ENCODE assay signal across 14 mouse cellular contexts in genomic region chr6:55444721-55445120, GRCm38 (mm10). TPM values are rescaled to one million over a fixed set of nuclear protein-coding genes. Genes with fewer than 3 reads are reported as not detected.
DNase-seq lines count a peak whose midpoint lies in the region; ATAC-seq and TF ChIP-seq lines count a peak whose summit lies in the region.
"Had no signal": no experiment of that assay in that cellular context is flagged by ENCODE, and none has a peak within 500 bp of the region (broad histone marks: within the 10 kb centered on the region; RNA-seq: fewer than 3 reads in every experiment).

No protein-coding gene starts in this region.

- peaks cover 38% of the 10 kb centered on the region for H3K4me1 ChIP-seq in forebrain, embryonic 10.5 days
- H3K4me1 ChIP-seq in hindbrain, embryonic 13.5 days (replicated peaks), result peaks cover 47% of the 10 kb centered on the region
- H3K4me1 ChIP-seq in midbrain, embryonic 14.5 days (ENCODE audit: control insufficient read depth, insufficient read depth, low read length), result peaks cover 35% of the 10 kb centered on the region
- no peaks in the 10 kb centered on the region for H3K4me1 ChIP-seq in kidney, embryonic 14.5 days (ENCODE audit: control insufficient read depth, insufficient read depth, low read length)
- H3K4me1 ChIP-seq: embryonic facial prominence, embryonic 15.5 days had no signal

- intact Hi-C loops in gastrocnemius, adult 2 months (cut with DNase I), result no loop called here
- intact Hi-C loops in gastrocnemius, postnatal 14 days (cut with DNase I; ENCODE audit: low total_unique reads), result no loop called here
- intact Hi-C loops in left cerebral cortex, postnatal 10 days (cut with DNase I), result no loop called here

- no peaks in the 10 kb centered on the region for H3K36me3 ChIP-seq in forebrain, embryonic 10.5 days (replicated peaks)
- H3K36me3 ChIP-seq in hindbrain, embryonic 13.5 days, result no peaks in the 10 kb centered on the region
- no peaks in the 10 kb centered on the region for H3K36me3 ChIP-seq in midbrain, embryonic 14.5 days (ENCODE audit: control insufficient read depth, insufficient read depth, low read length)
- H3K36me3 ChIP-seq in kidney, embryonic 14.5 days (ENCODE audit: control insufficient read depth, insufficient read depth, low read length), result no peaks in the 10 kb centered on the region
- H3K36me3 ChIP-seq: embryonic facial prominence, embryonic 15.5 days; limb, embryonic 15.5 days had no signal

- H3K4me3 ChIP-seq in gastrocnemius, adult 2 months, result no peak overlapping the region
- no peak overlapping the region for H3K4me3 ChIP-seq in forebrain, embryonic 10.5 days
- H3K4me3 ChIP-seq in hindbrain, embryonic 13.5 days, result no peak overlapping the region
- H3K4me3 ChIP-seq in midbrain, embryonic 14.5 days (replicated peaks; ENCODE audit: low read depth, low read length), result no peak overlapping the region
- H3K4me3 ChIP-seq in kidney, embryonic 14.5 days (ENCODE audit: low read length), result no peak overlapping the region
- H3K4me3 ChIP-seq: embryonic facial prominence, embryonic 15.5 days; limb, embryonic 15.5 days had no signal

- no peak overlapping the region for H3K4me2 ChIP-seq in hindbrain, embryonic 13.5 days
- H3K4me2 ChIP-seq in midbrain, embryonic 14.5 days (ENCODE audit: low read length), result no peak overlapping the region
- H3K4me2 ChIP-seq in kidney, embryonic 14.5 days (replicated peaks; ENCODE audit: low read depth, low read length), result no peak overlapping the region
- H3K4me2 ChIP-seq: embryonic facial prominence, embryonic 15.5 days; limb, embryonic 15.5 days had no signal

- DNase-seq in gastrocnemius, adult 2 months, result no peak
- DNase-seq in gastrocnemius, postnatal 14 days, result no peak
- no peak for DNase-seq in forebrain, embryonic 10.5 days (ENCODE audit: extremely low spot score, low spot score)
- no peak for DNase-seq in midbrain, embryonic 14.5 days
- no peak for DNase-seq in spleen, adult 18-20 months
- DNase-seq in left cerebral cortex, postnatal 10 days (ENCODE audit: extremely low spot score in 1 of 2, low spot score in 2 of 2), result no peak
- DNase-seq: adrenal gland, postnatal 10 days; kidney, postnatal 25 days; lung, adult 2 months had no signal

- TF ChIP-seq CTCF in gastrocnemius, adult 2 months (IDR thresholded peaks at IDR 0.05), result no peak

- peaks cover 89% of the 10 kb centered on the region for H3K27me3 ChIP-seq in forebrain, embryonic 10.5 days (ENCODE audit: poor library complexity, severe bottlenecking)
- no peaks in the 10 kb centered on the region for H3K27me3 ChIP-seq in hindbrain, embryonic 13.5 days
- no peaks in the 10 kb centered on the region for H3K27me3 ChIP-seq in midbrain, embryonic 14.5 days (ENCODE audit: control insufficient read depth, insufficient read depth, low read length)
- peaks cover 3% of the 10 kb centered on the region; the same call in 1 of the 2 replicates for H3K27me3 ChIP-seq in kidney, embryonic 14.5 days (ENCODE audit: control insufficient read depth, insufficient read depth, low read length)

- H3K9ac ChIP-seq in hindbrain, embryonic 13.5 days, result no peak overlapping the region
- H3K9ac ChIP-seq in midbrain, embryonic 14.5 days (replicated peaks; ENCODE audit: low read length), result no peak overlapping the region
- no peak overlapping the region for H3K9ac ChIP-seq in kidney, embryonic 14.5 days (ENCODE audit: low read depth, low read length)
- H3K9ac ChIP-seq: embryonic facial prominence, embryonic 15.5 days; limb, embryonic 15.5 days had no signal

- peak overlapping the region; percentile 63 for H3K27ac ChIP-seq in gastrocnemius, adult 2 months
- peak overlapping the region; percentile 81 for H3K27ac ChIP-seq in forebrain, embryonic 10.5 days
- H3K27ac ChIP-seq in hindbrain, embryonic 13.5 days, result peak overlapping the region; percentile 83
- H3K27ac ChIP-seq in midbrain, embryonic 14.5 days (replicated peaks; ENCODE audit: low read depth, low read length), result peak overlapping the region; percentile 80
- no peak overlapping the region for H3K27ac ChIP-seq in kidney, embryonic 14.5 days (ENCODE audit: low read depth, low read length)
- H3K27ac ChIP-seq: embryonic facial prominence, embryonic 15.5 days; limb, embryonic 15.5 days had no signal

- ATAC-seq in hindbrain, embryonic 13.5 days (ENCODE audit: low FRiP score), result peak; percentile 7; the same call in 1 of the 2 replicates
- no peak for ATAC-seq in midbrain, embryonic 14.5 days (ENCODE audit: low FRiP score, low TSS enrichment)
- no peak for ATAC-seq in kidney, embryonic 14.5 days (ENCODE audit: low FRiP score, low TSS enrichment)

- H3K9me3 ChIP-seq in forebrain, embryonic 10.5 days, result no peaks in the 10 kb centered on the region
- no peaks in the 10 kb centered on the region for H3K9me3 ChIP-seq in hindbrain, embryonic 13.5 days
- no peaks in the 10 kb centered on the region for H3K9me3 ChIP-seq in midbrain, embryonic 14.5 days (ENCODE audit: control insufficient read depth, low read length)
- no peaks in the 10 kb centered on the region for H3K9me3 ChIP-seq in kidney, embryonic 14.5 days (ENCODE audit: control insufficient read depth, low read length)
- H3K9me3 ChIP-seq: embryonic facial prominence, embryonic 15.5 days; limb, embryonic 15.5 days had no signal

- 31% methylated on average over 4 of the region's 4 CpGs for WGBS in forebrain, embryonic 10.5 days
- 26% methylated on average over 4 of the region's 4 CpGs for WGBS in hindbrain, embryonic 13.5 days
- 13% methylated on average over 4 of the region's 4 CpGs for WGBS in midbrain, embryonic 14.5 days
- 62% methylated on average over 4 of the region's 4 CpGs for WGBS in kidney, embryonic 14.5 days

RNA-seq across cellular contexts. Expression of gene Adcyap1r1, which starts 7.1 kb away (rescaled TPM):
- under 1 TPM; 0.87 to 0.92 TPM for total RNA-seq in gastrocnemius, adult 2 months (2021)
- total RNA-seq in gastrocnemius, postnatal 14 days (2021), result 1 to 10 TPM; 2.7 to 4.0 TPM
- 3.4 and 3.9 TPM in 2 replicates for polyA plus RNA-seq in forebrain, embryonic 10.5 days (2016; fragmentation: Nextera tagmentation; extraction: Ambion mirVana)
- polyA plus RNA-seq in hindbrain, embryonic 13.5 days (2015; fragmentation: Nextera tagmentation; extraction: Ambion mirVana), result 45.4 and 51.0 TPM in 2 replicates
- 50.2 and 52.7 TPM in 2 replicates for polyA plus RNA-seq in midbrain, embryonic 14.5 days (2014; fragmentation: Nextera tagmentation; extraction: Ambion mirVana)
- 2.1 and 2.3 TPM in 2 replicates for polyA plus RNA-seq in kidney, embryonic 14.5 days (2014; fragmentation: Nextera tagmentation; extraction: Ambion mirVana)
- total RNA-seq in left cerebral cortex, postnatal 10 days (2021), result 100 to 1,000 TPM; 137 to 142 TPM
- total RNA-seq: common myeloid progenitor, adult 5-6 weeks had no signal
